Mouse (Mus musculus) kidney, adult 18-20 months (tissue): ENCODE results near the gene Lrp2.

ENCODE experiments used
- DNase-seq: peaks from one replicate; pipeline ENCODE4 v3.0.0; 2021

Gene Lrp2

DNA sequence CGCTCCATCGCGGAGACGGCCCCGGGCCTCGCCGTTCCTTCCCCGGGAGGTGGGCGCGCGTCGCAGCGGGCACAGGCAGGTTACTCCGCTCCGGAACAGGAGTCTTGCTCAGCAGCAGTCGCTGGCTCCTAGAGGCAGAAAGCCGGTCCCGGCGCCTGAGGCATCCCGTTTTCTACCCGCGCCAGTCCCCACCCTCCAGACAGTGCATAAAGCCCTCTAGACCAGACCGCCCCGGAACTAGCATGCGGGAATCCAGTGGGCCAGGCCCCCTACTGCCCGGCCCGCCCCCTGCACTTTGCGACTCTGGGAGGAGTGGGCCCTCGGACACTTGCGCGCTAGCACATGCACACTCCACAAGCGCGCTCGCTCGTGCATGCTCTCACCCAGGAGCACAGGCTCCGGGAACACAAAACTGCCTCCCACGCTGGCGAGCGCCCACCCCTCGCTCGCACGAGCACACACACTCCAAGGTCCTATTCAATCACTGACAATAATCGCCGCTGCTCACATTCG lies at the start of gene Lrp2:
Lrp2 (minus strand) TSS at position 180 of the 513 bp plus-strand sequence.
- peak; percentile 89 for DNase-seq

DNA sequence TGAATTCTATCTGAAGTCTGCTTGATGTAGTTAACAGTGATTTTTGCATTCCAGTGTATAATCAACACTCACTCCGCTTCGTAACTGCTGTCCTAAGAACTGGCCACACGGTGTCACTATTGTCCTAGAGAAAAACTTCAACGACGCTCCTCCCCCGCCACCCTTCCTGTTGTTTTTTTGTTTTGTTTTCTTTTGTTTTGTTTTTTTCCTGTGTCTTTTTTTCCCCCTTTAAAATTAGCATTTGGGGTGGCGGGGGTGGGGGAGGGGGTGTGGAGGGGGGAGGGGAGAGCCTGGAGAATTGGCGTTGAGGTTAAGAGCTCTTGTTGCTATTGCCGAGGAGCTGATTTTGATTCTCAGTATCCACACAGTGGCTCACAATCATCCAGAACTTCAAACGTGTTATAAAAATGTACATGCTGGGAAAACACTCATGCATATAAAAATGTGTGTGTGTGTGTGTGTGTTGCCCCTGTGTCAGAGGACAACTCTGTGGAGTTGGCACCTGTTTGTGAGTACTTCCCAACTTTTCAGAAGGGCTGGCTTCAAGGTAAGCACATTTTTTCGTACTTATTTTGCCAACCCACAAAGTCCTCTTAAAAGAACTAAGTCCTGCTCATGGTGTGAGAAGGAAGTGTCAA lies 49.3 kb upstream of the Lrp2 start:
- DNase-seq = peak; percentile 51

DNA sequence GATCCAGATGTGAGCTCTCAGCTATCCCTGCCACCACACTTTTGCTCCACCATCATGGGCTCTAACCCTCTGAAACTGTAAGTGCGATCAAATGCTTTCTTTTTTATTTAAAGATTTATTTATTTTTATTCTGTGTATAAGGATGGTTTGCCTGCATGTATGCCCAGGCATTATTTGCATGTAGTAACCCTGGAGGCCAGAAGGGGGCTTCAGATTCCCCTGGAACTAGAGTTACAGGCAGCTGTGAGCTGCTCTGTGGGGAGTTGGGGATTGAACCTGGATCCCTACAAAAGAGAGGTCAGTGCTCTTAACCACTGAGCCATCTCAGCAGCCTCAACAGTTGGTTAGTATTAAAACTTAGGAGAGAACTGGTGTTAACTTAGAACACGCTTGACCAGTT lies 45.6 kb upstream of the Lrp2 start:
- no peak for DNase-seq

DNA sequence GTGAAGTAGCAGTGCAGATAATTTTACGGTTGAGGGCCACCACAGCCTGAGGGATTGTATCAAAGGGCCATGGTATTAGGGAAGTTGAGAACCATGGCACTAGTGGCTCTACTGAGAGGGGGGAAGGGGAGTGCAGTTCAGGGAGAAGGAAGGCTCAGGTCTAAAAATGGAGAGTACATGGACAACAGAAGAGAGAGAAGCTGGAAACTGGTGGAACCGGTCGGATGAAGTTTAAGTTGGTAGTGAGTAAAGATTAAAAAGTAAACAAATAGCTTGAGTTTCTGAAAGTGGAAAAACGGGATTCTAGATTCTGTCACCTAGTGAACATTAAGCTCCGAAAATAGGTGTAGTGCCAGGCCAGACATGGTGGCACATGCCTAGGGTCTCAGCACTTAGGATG lies 44.9 kb upstream of the Lrp2 start:
- DNase-seq = no peak

DNA sequence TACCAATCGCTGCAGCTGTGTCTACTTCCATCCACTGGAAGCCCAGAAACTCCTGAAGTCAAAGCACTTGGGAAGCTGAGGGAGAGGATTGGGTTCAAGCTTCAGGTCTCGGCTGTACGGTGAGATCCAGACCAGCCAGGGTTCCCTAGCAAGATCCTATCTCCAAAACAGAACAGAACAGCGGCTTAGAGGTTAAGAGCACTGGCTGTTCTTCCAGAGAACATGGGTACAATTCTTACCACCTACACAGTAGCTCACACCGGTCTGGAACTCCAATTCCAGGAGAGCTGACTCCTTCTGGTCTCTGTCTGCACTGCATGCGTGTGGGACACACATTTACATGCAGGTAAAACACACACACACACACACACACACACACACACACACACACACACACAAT lies 44.0 kb upstream of the Lrp2 start:
- no peak for DNase-seq

DNA sequence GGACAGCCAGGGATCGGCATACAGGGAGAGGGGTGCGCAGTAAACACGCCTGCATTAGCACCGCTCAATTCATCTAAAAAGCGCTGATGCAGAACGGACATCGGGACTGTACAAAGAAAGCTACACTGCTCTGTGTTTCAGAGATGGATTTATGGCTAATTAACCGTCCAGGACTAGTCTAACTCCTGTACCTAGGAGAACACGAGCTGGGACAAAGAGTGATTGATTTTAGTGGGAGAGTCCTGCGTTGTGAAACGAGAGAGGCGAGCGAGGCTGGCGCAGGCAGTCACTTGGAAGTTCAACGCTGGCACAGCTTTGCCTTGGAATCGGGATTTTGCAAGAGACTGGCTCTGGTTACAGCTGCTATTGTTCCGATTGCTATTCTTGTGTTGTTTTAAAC lies 43.4 kb upstream of the Lrp2 start:
- DNase-seq = no peak

DNA sequence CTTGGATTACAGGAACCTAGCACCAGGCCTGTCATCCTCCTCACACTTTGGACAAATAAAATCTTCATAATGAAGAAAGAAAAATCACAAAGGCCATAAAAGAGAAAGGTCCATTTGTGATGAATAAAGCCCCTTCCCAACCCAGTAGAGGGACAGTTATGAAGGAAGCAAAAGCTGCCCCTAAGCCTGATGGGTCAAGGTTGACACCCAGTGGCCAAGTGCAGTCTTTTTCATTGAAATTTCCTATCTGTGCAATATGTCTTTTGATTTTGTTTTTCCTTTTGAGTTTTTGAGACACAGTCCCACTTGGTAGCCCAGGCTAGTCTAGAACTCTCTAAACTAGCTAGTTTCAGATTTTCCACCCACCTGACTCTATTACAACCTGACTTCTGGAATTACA lies 33.4 kb upstream of the Lrp2 start:
- no peak for DNase-seq

- no peak for DNase-seq
Measured at GRCm38 (mm10) chr2:69618336-69618735, 32.5 kb upstream of the Lrp2 start.

DNA sequence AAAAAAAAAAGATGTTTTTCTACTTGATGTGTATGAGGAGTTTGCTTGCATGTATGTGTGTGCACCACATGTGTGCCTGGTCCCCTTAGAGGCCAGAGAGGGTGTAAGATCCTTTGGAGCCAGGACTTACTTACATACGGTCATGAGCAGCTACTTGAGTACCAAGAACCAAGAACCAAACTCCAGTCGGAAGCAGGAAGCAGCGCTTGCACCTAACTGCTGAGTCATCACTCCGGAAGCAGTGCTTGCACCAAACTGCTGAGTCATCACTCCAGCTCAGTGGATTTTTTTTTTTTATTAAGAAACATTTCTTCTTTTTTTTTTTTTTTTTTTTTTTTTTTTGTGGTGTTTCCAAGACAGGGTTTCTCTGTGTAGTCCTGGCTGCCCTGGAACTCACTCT lies 27.4 kb upstream of the Lrp2 start:
- DNase-seq = no peak

DNA sequence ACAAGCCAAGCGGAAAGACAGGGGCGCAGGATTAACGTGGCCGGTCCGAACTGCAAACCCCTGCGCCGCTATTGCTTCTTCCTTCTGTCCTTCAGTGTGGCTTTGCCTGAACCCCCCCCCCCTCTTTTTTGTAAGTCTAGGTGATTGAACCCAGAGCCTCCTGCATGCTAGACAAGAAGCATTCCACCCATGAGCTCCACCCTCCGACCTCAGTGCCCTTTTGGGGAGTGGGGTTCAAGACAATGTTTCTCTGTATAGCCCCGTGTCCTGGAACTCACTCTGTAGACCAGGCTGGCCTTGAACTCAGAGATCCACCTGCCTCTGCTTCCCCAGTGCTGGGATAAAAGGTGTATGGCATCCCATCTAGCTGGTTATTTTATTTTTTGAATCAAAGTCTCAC lies 26.9 kb upstream of the Lrp2 start:
- DNase-seq = no peak

- DNase-seq = no peak
Measured at GRCm38 (mm10) chr2:69612237-69612636, 26.4 kb upstream of the Lrp2 start.

DNA sequence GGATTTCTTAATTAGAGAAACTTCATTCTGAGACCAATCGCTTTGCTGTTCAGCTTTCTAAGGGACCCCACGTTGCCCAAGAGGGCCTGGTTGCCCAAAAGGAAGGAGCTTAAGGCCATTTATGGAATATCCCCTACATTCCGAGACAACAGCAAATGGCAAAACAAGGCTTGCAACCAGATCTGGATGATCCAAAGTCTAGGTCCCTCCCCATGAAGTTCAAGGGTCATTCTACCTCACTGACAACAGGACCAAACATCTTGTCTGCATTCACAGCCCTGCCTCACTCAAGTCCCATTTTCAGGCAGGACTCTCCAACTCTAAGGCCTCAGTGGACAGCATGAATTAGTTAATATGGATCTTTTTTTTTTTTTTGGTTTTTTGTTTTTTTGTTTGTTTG lies 20.8 kb upstream of the Lrp2 start:
- DNase-seq = no peak

DNA sequence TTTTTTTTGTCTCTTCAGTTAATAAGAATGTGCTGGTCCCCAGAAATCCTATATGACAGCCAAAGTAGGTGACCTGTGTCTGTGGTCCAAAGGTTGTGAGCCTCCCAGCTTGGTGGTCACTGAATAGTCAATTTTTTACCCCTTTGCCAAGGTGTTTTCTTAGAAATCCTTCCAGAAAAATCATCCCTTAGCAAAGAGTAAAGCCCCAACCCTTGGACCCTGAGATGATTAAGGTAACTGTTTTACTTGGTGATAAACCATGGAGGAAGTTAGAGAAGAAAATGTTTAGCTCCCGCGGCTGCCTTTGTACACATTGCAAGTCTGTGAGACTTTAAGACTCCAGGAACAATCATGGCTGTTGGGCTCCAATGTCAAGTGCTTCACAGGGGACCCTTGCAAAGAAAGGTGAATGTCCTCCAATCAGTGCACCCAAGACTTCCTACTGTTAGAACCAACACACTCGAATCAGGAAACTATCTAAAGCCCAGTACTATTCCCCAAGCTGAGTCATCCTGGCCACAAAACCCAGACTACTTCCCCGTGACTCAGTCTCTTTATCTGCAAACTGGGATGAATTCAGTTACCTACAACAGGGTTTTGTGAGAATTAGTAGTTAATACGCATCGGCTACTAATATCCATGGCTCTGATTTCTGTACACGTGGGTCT lies 18.0 kb upstream of the Lrp2 start:
- peak; percentile 49 for DNase-seq

DNA sequence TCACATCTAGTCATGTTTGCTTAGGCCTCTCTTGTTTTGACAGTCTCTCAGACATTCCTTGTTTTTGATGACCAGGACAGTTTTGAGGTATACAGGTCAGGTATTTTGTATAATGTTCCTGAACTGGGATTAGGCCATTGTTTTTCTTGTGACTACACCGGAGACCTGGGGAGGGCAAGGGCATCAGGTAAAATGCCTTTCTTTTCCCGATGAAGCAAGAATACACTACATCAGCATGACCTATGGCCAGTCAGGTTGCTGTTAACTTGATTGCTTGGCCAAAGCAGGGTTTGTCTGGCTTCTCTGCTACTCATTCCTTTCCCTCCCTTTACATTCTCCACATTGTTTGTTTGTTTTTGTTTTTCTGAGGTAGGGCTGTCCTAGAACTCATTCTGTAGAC lies 7.3 kb upstream of the Lrp2 start:
- DNase-seq = no peak

GRCm38 (mm10) chr2:69592536-69592935 lies 6.7 kb upstream of the Lrp2 start:
- no peak for DNase-seq

DNA sequence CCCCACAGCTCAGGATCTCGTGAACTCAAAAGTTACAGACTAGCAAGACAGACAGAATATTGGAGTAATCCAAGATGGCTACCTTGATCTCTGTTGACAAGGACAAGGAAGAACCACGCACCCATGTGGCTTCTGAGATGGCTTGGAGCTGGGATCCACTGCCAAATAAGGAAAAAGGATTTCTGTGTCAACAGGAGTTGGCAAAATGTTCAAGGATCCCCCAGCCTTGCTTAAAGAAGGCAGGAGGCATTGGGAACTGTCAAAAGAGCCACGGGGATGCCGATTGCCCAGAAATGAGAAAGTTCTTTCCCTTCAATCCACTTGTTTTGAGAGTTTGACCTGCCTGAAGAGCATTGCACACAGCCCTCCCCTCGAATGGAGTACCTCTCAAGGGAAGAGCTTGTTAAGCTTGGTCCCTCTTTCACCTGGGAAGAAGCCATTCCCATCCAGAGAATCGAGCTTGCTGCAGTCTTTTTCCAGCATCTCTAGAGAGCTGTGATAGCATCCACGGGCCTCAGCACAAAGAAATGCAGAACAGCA lies 6.2 kb upstream of the Lrp2 start:
- no peak for DNase-seq

- DNase-seq = no peak
Measured at GRCm38 (mm10) chr2:69590548-69590947, 4.7 kb upstream of the Lrp2 start.

DNA sequence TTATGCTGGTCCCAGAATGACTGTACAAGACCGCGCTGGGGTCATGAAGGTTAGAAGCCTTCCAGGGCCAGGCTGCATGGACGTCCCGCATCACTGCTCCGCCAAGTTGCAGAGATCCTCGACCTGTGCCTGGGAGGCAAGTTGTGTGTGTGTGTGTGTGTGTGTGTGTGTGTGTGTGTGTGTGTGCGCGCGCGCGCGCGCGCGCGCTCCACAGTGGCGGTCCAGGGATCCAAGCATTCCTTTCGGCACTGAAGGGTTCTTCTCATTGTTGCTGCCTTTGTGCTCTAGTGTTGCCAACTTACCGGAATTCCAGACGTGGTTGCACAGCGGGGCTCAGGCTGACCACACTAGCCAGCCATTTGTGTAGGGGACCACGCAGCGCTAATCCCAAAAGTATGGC lies 2.0 kb upstream of the Lrp2 start:
- DNase-seq = peak; percentile 76

- no peak for DNase-seq
Measured at GRCm38 (mm10) chr2:69586821-69587728, 1.2 kb upstream of the Lrp2 start.

- no peak for DNase-seq
Measured at GRCm38 (mm10) chr2:69585191-69585885, 527 bp downstream of the Lrp2 start.

DNA sequence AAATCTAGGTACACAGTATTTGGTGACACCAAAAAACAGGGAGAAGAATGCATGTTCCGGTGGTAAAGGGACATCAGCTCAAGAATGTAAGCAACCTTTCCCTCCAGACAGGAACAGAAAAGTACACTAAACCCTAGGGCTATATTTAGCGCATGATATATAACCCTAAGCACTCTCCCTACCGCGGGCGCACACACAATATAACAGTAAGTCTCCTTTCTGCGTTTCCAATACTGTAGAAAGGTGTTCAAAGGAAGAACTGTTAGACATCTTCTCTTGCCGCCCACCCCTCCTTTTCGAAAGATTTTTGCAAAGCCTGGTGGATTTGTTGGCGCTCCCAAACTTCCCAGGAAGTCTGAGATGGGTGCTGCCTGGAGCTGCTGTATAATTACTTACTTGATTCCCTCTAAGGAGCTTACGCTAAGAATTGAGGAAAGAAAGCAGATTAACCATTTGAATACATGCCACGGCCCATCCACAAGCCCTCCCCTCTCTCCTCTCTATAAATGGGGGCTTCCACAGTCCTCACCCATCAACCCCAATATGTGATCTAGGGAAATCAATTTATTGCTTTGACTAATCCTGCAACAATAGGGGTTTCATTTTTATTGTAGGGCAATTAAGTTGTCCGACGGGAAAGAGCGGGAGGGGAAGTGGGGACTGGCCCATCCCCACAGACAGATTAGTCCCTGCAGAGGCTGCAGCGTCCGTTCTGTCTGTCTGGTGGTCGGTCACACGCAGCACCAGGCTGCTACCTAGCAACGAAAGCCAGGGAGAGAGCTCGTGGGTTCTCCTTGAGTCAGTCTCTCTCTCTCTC lies 1.5 kb downstream of the Lrp2 start:
- no peak for DNase-seq

- DNase-seq = no peak
Measured at GRCm38 (mm10) chr2:69582861-69583260, 3.0 kb downstream of the Lrp2 start.
